Mouse (Mus musculus): ENCODE results near the gene Iqschfp.
A peak's percentile ranks its signal among the peaks of the same experiment; 100 is the strongest.

The Iqschfp gene

DNA sequence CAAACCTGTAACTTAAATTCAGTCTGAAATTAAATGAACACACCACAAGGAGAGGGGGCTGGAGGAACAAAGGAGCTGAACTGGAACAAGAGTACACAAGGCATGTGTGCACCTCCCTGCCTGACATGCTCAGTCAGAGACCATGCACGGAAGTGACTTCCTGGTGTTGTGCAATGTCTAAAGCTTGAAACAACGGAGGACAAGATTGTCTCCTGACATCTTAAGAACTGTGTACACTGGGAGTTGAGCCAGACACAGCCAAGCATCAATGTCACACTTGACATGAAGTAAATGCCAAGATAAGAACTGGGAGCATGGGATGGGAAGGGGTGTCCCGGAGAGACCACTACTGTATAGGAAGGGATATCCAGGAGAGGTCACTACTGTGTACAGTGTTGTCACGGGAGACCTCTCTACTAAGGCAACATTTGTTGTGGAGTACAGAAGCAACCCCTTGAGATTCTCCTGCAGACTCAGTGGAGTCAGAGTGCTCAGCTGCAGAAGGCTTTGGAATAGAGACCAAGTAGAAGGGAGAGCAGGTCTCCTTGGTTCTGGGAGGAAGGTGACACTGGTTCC lies 663.1 kb downstream of the Iqschfp start:
- DNase-seq, result no peak

DNA sequence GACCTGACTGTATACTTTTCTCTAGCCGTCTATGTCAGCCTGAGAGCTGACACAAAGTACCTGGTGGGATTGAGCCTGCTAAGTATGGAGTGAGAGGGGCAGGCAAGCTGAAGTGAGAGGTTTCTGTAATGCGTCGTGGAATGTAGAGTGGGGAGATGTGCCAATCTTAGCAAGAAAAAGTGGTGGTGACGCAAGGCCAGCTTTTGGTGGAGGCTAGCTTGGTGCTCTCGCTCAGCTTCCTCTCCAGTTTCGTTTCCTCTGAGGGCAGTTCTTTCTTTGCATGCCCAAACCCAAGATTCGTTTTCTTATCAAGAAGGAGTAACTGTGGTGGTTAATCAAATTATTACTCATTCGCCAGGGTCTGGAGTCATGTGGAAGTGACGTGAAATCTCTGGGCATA lies 664.9 kb downstream of the Iqschfp start:
- no peak for DNase-seq

- DNase-seq, result no peak
Observed at GRCm38 (mm10) chr3:68558744-68559143, 666.7 kb downstream of the Iqschfp start.

DNA sequence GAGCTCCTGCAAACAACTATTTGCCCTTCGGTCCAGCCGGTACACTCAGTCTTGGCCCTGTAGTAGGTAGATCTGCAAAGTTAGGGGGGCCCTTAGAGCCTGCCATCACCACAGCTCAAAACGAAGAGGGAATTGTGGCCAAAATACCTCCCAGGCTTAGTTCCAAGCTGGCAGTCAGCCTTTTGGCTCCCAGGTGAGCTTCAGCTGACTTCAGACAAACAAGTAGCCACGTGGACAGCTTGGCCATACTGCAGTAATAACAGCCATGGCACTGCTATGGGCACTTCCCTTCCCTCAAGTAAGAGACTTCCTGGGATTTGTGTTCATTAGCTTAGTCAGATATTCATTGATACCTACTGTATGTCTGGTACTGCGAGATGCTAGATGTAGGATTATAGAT lies 668.0 kb downstream of the Iqschfp start:
- DNase-seq, result no peak

DNA sequence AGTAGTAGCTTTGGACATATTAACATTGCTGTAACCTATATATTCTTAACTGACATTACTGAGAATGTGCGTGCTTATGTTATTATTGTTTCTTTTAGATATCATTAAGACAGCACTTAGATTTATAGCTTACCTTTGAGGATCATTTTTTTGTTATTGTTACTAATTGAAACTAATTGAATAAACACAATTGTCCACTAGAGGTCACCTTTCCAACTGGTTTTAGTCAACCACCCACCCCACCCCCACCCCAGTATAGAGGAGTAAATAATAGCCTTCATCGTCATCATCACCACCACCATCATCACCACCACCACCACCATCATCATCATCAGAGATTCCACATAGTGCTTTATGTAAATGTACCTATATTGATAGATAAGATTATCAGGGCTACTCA lies 670.8 kb downstream of the Iqschfp start:
- no peak for DNase-seq

GRCm38 (mm10) chr3:68563922-68564321 lies 671.9 kb downstream of the Iqschfp start:
- DNase-seq, result no peak

GRCm38 (mm10) chr3:68564978-68565674 lies 673.1 kb downstream of the Iqschfp start:
- DNase-seq, result no peak

- no peak for DNase-seq
Observed at GRCm38 (mm10) chr3:68565675-68566055, 673.6 kb downstream of the Iqschfp start.

- no peak for DNase-seq
Observed at GRCm38 (mm10) chr3:68567581-68567980, 675.5 kb downstream of the Iqschfp start.

DNA sequence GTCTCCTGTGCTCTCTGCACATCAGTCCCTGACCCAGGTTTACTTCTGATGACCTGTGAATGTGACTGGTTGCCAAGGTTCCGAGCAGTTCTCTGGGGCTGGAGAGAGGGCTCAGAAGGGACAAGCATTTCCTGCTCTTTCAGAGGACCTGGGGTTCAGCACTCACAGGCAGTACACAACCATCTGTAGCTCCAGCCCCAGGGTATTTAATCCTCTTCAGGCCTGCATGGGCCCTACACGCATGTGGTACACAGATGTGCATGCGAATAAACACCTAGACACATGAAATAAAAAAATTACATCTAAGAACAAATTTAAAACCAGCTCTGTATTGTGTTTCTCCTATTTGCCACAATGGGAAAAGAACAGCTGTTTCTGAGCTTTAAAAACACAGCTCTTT lies 676.1 kb downstream of the Iqschfp start:
- DNase-seq, result no peak

DNA sequence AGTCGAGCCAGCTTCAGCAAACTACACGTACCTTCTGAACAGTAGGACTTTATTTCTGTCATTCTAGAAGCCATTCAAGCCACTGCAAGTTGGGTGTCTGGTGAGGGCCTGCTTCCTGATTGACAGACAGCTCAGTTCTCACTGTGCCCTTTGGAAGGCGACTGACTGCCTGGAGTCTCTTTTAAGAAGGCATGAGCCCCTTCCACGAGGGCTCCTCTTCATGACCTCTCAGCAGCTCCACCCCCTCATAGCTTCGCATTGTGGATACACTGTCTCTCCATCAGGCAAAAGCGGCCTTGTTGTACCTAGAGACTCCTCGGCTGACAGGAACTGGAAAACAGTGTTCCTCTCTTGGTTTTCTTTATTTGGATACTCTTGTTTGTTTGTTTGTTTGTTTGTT lies 676.7 kb downstream of the Iqschfp start:
- DNase-seq, result no peak

GRCm38 (mm10) chr3:68570319-68570718 lies 678.3 kb downstream of the Iqschfp start:
- DNase-seq, result no peak

- no peak for DNase-seq
Observed at GRCm38 (mm10) chr3:68572249-68573225, 680.5 kb downstream of the Iqschfp start.

DNA sequence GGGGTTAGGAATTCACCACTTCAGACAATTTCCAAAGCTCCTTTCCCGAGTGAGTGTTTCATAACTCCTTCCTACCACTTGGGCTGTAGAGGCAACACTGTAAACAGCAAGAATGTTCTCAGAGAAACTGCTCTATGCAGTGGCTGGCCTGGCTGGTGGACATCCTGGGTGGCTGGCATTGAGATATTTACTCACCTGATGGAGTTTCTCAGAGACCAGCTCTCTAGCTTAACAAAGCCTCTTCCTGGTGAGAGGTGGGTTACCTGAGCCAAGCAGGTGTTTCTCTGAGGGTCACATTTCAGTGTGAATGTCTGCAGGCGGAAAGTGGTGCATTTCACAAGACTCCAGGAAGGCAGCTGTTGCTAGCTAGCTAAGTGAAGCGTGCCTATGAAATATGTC lies 681.2 kb downstream of the Iqschfp start:
- no peak for DNase-seq

- no peak for DNase-seq
Observed at GRCm38 (mm10) chr3:68574097-68574496, 682.1 kb downstream of the Iqschfp start.

GRCm38 (mm10) chr3:68574565-68574964 lies 682.5 kb downstream of the Iqschfp start:
- DNase-seq, result no peak

- DNase-seq, result no peak
Observed at GRCm38 (mm10) chr3:68575636-68576340, 683.8 kb downstream of the Iqschfp start.

DNA sequence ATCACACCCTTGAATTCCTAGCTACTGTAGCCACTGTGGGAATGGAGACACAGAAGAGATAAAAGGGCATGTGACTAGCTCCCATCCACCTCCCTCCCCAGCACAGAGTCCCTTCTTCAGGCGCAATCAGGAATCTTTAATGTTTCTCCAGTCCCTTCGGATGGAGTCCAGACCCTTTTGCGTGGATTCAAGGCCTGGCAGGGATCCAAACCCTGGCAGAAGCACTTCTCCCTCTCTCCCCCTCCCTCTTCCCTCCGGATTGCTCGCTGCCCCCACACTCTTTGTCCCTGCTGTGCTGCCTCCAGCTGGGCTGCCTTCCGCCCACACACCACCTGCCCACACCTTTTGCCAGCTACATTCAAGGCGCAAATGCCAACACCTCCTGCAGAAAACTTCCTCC lies 684.4 kb downstream of the Iqschfp start:
- no peak for DNase-seq

GRCm38 (mm10) chr3:68576948-68577347 lies 684.9 kb downstream of the Iqschfp start:
- DNase-seq, result no peak

DNA sequence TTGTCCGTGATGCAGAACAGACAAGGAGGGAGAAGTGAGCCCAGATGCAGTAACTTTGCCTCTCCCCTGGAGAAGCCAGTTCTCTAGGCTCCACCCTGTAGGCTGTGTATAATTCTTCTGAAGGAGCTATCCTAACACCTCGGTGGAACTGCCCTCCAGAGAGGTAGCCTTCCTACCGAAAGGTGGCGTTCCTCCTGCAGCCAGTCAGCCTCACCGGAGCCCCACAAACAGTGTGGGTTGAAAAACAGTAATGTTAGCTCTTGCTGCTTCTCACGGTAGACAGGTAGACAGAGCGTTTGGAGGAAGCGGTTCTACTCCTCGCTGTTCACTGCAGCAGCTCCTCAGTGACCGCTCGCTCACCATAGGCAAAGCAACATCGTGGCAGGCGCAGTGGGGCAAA lies 689.6 kb downstream of the Iqschfp start:
- DNase-seq, result no peak

DNA sequence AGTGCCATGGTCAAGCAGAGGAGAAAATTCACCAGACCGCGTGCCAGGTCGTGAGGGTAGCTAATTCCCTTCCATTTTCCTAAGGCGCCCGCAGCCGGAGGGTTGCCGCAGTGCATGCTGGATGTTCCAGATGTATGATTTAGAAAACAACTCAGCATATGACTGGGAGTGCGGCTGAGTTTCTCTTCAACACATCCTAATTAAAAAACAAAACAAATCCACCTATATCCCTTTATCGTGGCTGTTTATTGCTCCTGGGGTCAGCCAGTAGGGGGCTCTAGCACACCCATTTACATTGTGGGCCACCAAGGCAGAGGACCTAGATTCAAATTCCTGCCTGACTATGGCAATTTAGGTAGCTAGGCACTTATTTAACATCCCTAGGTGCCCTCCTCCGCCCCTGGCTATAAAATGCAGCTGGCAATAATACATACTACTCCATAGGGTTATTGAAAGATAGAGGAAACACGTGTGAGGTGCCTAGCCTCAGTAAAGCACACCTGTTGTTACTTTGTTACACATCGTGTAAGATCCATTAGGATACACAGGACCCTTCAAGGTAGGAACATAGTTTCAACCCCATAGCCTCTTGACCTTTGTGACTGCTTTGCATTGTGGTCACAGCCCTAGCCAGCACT lies 690.2 kb downstream of the Iqschfp start:
- peak; percentile 9 for DNase-seq

DNA sequence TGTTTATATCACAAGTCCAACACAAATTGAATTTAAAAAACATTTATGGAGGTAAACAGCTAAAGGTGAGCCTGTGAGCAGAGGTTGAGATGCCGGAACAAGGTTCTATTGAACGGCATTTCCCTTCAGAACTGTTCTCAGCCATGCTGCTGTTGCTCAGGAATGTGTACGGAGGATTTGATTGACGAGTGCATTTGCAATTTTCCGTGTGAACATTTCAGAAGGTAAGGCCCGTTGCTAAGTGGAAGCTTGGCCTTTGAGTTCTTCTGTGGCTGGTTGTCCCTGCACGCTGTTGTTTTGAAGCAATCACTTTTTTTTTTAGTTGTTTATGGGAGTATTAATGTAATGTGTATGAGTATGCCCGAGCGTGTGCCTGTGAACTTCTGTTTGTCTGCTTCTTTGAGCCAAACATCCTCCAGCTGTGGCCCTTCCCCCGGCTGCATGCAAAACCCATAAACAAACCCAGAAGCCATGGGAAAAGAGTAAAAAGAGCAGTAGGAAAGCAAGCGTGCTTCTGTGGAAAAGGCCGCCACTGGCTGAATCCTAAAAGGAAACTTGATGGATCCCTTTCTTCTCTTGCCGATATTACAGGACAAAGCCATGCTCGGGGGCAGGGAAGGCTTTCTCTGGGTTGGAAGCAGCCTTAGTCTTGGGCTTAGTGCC lies 691.1 kb downstream of the Iqschfp start:
- no peak for DNase-seq
